Mouse (Mus musculus): Measurements from ENCODE around the gene Helz2. TPM values are rescaled to one million over a fixed set of nuclear protein-coding genes. Genes with fewer than 3 reads are reported as not detected.
"Not testable (repeated sequence)": the region's sequence is repeated elsewhere in the genome, so short reads cannot be mapped to it uniquely, and the experiment has no call there.

The Helz2 gene
- 0.48 and 0.57 TPM in 2 replicates for polyA plus RNA-seq (2014; fragmentation: Nextera tagmentation; extraction: Ambion mirVana)

DNA sequence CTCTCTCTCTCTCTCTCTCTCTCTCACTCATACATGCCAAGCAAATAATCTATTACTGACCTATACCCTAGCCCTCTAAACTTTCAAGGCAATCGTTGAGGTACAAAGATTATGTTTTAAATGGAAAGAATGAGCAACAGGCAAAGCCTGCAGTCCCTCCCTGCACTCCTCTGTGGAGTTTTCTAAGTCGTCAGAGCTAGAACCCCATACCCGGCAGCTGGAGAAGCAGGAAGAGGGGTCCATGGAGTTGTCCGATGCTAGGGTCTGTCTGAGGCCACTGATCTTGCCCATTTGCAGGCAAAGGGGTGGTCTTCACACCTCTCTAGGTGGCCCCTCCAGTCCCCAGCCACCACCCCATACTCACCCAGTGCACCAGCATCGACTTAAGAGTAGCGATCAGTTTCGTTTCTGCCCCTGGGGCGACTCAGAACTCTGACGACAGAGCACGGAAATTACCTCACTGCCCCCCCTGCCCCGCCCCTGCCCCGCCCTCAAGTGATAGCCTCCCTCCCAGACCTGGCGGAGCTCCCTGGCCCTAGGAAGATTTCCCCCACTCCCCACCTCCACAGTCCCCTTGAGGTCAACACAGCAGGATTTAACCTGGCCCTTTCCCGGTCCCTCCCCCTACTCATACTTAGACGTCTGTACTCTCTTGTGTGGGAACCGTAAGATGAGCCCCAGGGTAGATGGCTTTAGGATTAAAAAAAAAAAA lies at the start of gene Helz2:
Gene Helz2 (minus strand): TSS at position 426 of the 712 bp plus-strand sequence.
- H3K9ac ChIP-seq (ENCODE audit: low read depth, low read length), result no peak within 1 kb of the TSS
- no peak within 1 kb of the TSS for H3K27ac ChIP-seq (ENCODE audit: low read depth, low read length)
- H3K4me2 ChIP-seq (replicated peaks; ENCODE audit: low read depth, low read length), result peak within 1 kb of the TSS; percentile 26
- H3K4me1 ChIP-seq (replicated peaks; ENCODE audit: control insufficient read depth, insufficient read depth, low read length), result no peaks in the 10 kb centered on the region
- H3K4me3 ChIP-seq (ENCODE audit: low read depth, low read length), result peak within 1 kb of the TSS; percentile 24
- WGBS, result 16% methylated on average over 16 of the region's 16 CpGs
- DNase-seq (ENCODE audit: low spot score), result peak; percentile 12
- no peaks in the 10 kb centered on the region for H3K27me3 ChIP-seq (ENCODE audit: control insufficient read depth, insufficient read depth, low read length)
- ATAC-seq (ENCODE audit: low FRiP score), result no peak
- H3K36me3 ChIP-seq (ENCODE audit: control insufficient read depth, insufficient read depth, low read length), result no peaks in the 10 kb centered on the region
- H3K9me3 ChIP-seq (ENCODE audit: control insufficient read depth, low read length), result no peaks in the 10 kb centered on the region

DNA sequence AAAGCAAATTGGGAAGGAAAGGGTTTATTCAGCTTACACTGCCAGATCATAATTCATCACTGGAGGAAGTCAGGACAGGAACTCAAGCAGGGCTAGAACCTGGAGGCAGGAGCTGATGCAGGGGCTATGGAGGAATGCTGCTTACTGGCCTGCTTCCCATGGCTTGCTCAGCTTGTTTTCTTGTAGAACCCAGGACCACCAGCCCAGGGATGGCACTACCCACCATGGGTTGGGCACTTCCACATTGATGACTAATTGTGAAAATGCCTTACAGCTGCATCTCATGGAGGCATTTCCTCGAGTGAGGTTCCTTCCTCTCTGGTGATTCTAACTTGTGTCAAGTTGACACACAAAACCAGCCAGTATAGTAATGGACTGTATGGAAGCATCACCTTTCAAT lies 49.1 kb upstream of the Helz2 start:
- Histone ChIP-seq H3K4me2 (replicated peaks; ENCODE audit: low read depth, low read length) (no peak overlapping the region), H3K4me1 (replicated peaks; ENCODE audit: control insufficient read depth, insufficient read depth, low read length) (no peaks in the 10 kb centered on the region), H3K9ac (ENCODE audit: low read depth, low read length) (no peak overlapping the region), H3K27ac (ENCODE audit: low read depth, low read length) (no peak overlapping the region), H3K9me3 (ENCODE audit: control insufficient read depth, low read length) (no peaks in the 10 kb centered on the region), H3K27me3 (ENCODE audit: control insufficient read depth, insufficient read depth, low read length) (no peaks in the 10 kb centered on the region), H3K4me3 (ENCODE audit: low read depth, low read length) (no peak overlapping the region), H3K36me3 (ENCODE audit: control insufficient read depth, insufficient read depth, low read length) (no peaks in the 10 kb centered on the region)
- ATAC-seq (ENCODE audit: low FRiP score), result no peak
- 90% methylated on average over 1 of the region's 1 CpGs for WGBS
- no peak for DNase-seq (ENCODE audit: low spot score)

GRCm38 (mm10) chr2:181288691-181289090 lies 46.9 kb upstream of the Helz2 start:
- H3K4me1 ChIP-seq (replicated peaks; ENCODE audit: control insufficient read depth, insufficient read depth, low read length), result no peaks in the 10 kb centered on the region
- 81% methylated on average over 3 of the region's 3 CpGs for WGBS
- H3K27ac ChIP-seq (ENCODE audit: low read depth, low read length), result no peak overlapping the region

GRCm38 (mm10) chr2:181287958-181288350 lies 46.1 kb upstream of the Helz2 start, which contains the start of gene Gmeb2:
Gene Gmeb2, minus strand, starts transcription at chr2:181288035.
- H3K36me3 ChIP-seq (ENCODE audit: control insufficient read depth, insufficient read depth, low read length); H3K9me3 ChIP-seq (ENCODE audit: control insufficient read depth, low read length); H3K27me3 ChIP-seq (ENCODE audit: control insufficient read depth, insufficient read depth, low read length); H3K4me1 ChIP-seq (replicated peaks; ENCODE audit: control insufficient read depth, insufficient read depth, low read length): not testable (repeated sequence)
- under 1% methylated on average over 23 of the region's 38 CpGs for WGBS
- Histone ChIP-seq H3K4me2 (replicated peaks; ENCODE audit: low read depth, low read length) (peak within 1 kb of the TSS; percentile 50), H3K27ac (ENCODE audit: low read depth, low read length) (peak within 1 kb of the TSS; percentile 97), H3K9ac (ENCODE audit: low read depth, low read length) (peak within 1 kb of the TSS; percentile 88), H3K4me3 (ENCODE audit: low read depth, low read length) (peak within 1 kb of the TSS; percentile 66)
- DNase-seq (ENCODE audit: low spot score) (peak; percentile 97), ATAC-seq (ENCODE audit: low FRiP score) (peak; percentile 96)

More at GRCm38 (mm10) chr2:181288691-181289090, 46.9 kb upstream of the Helz2 start:
- ATAC-seq (ENCODE audit: low FRiP score) (no peak), DNase-seq (ENCODE audit: low spot score) (no peak)
- Histone ChIP-seq H3K27me3 (ENCODE audit: control insufficient read depth, insufficient read depth, low read length) (no peaks in the 10 kb centered on the region), H3K9ac (ENCODE audit: low read depth, low read length) (no peak overlapping the region), H3K4me3 (ENCODE audit: low read depth, low read length) (peak overlapping the region; percentile 66), H3K9me3 (ENCODE audit: control insufficient read depth, low read length) (no peaks in the 10 kb centered on the region), H3K36me3 (ENCODE audit: control insufficient read depth, insufficient read depth, low read length) (no peaks in the 10 kb centered on the region), H3K4me2 (replicated peaks; ENCODE audit: low read depth, low read length) (peak overlapping the region; percentile 27)

GRCm38 (mm10) chr2:181287338-181287957 lies 45.6 kb upstream of the Helz2 start:
- Histone ChIP-seq H3K27ac (ENCODE audit: low read depth, low read length) (peak overlapping the region; percentile 97), H3K9me3 (ENCODE audit: control insufficient read depth, low read length) (no peaks in the 10 kb centered on the region), H3K36me3 (ENCODE audit: control insufficient read depth, insufficient read depth, low read length) (no peaks in the 10 kb centered on the region), H3K4me2 (replicated peaks; ENCODE audit: low read depth, low read length) (peak overlapping the region; percentile 50), H3K4me1 (replicated peaks; ENCODE audit: control insufficient read depth, insufficient read depth, low read length) (no peaks in the 10 kb centered on the region), H3K9ac (ENCODE audit: low read depth, low read length) (peak overlapping the region; percentile 88), H3K4me3 (ENCODE audit: low read depth, low read length) (peak overlapping the region; percentile 66), H3K27me3 (ENCODE audit: control insufficient read depth, insufficient read depth, low read length) (no peaks in the 10 kb centered on the region)
- peak; percentile 91 for ATAC-seq (ENCODE audit: low FRiP score)
- DNase-seq (ENCODE audit: low spot score), result peak; percentile 87
- WGBS, result 0% methylated on average over 37 of the region's 71 CpGs

DNA sequence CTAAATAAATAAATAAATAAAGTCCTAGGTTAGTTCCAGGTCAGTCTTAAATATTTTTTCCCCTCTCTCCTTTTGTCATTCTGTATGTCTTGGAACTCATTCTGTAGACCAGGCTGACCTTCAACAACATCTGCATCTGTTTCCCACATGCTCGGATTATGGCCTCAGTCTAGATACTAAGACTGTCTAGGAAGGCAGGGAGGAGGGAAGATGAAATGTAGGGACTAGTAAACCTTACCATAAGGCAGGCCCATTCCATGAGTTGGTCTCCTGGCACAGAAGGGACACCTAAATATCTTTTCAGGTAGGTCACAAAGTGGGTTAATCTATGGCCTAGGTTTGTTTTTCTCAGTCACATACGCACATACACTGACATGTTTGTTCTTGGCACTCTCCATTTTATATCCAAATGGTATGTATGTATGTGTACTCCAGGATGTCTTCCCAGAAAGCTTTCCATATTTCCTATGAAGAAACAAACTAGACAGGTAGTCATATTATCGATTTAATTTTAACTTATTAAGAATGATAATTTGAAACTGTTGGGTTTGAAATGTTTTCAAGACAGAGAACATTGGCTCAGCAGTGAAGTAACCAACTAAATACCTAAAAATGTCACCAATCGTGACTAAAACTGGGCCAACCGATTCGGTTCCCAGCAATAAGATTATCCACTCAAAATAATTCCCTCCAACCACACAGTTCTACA lies 45.0 kb upstream of the Helz2 start:
- 61% methylated on average over 6 of the region's 6 CpGs for WGBS
- Histone ChIP-seq H3K9me3 (ENCODE audit: control insufficient read depth, low read length) (no peaks in the 10 kb centered on the region), H3K4me2 (replicated peaks; ENCODE audit: low read depth, low read length) (peak overlapping the region; percentile 50), H3K9ac (ENCODE audit: low read depth, low read length) (peak overlapping the region; percentile 88), H3K27me3 (ENCODE audit: control insufficient read depth, insufficient read depth, low read length) (no peaks in the 10 kb centered on the region), H3K27ac (ENCODE audit: low read depth, low read length) (peak overlapping the region; percentile 97), H3K4me3 (ENCODE audit: low read depth, low read length) (peak overlapping the region; percentile 66), H3K4me1 (replicated peaks; ENCODE audit: control insufficient read depth, insufficient read depth, low read length) (no peaks in the 10 kb centered on the region), H3K36me3 (ENCODE audit: control insufficient read depth, insufficient read depth, low read length) (no peaks in the 10 kb centered on the region)
- DNase-seq (ENCODE audit: low spot score) (no peak), ATAC-seq (ENCODE audit: low FRiP score) (no peak)

- DNase-seq (ENCODE audit: low spot score) (no peak), ATAC-seq (ENCODE audit: low FRiP score) (no peak)
- no peaks in the 10 kb centered on the region for H3K36me3 ChIP-seq (ENCODE audit: control insufficient read depth, insufficient read depth, low read length)
Measured at GRCm38 (mm10) chr2:181279968-181280367, 38.1 kb upstream of the Helz2 start.

DNA sequence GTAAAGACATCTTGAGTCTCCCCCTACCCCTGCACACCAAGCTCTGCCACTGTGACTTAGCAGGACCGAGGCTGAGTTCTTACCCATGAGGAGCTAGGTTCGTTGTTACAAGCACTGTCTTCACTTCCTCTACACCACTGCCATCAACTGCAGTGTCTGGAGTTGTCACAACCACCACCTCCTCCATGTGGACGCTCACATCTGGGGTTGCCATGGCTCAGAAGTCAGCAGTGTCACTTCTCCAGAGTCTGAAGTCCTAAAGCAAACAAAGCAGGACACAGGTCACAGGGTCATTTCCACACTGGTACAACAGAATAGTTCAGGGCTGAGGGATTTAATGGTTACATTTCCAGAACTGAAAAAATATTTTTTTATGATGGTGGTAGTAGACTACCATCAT lies 36.0 kb upstream of the Helz2 start:
- 81% methylated on average over 3 of the region's 3 CpGs for WGBS
- ATAC-seq (ENCODE audit: low FRiP score), result no peak
- no peak for DNase-seq (ENCODE audit: low spot score)
- Histone ChIP-seq H3K36me3 (ENCODE audit: control insufficient read depth, insufficient read depth, low read length) (no peaks in the 10 kb centered on the region), H3K9ac (ENCODE audit: low read depth, low read length) (no peak overlapping the region), H3K4me3 (ENCODE audit: low read depth, low read length) (no peak overlapping the region), H3K27ac (ENCODE audit: low read depth, low read length) (no peak overlapping the region), H3K4me2 (replicated peaks; ENCODE audit: low read depth, low read length) (no peak overlapping the region), H3K9me3 (ENCODE audit: control insufficient read depth, low read length) (no peaks in the 10 kb centered on the region), H3K4me1 (replicated peaks; ENCODE audit: control insufficient read depth, insufficient read depth, low read length) (no peaks in the 10 kb centered on the region), H3K27me3 (ENCODE audit: control insufficient read depth, insufficient read depth, low read length) (no peaks in the 10 kb centered on the region)

More at GRCm38 (mm10) chr2:181279968-181280367, 38.1 kb upstream of the Helz2 start:
- Histone ChIP-seq H3K9me3 (ENCODE audit: control insufficient read depth, low read length) (no peaks in the 10 kb centered on the region), H3K9ac (ENCODE audit: low read depth, low read length) (no peak overlapping the region), H3K4me3 (ENCODE audit: low read depth, low read length) (no peak overlapping the region), H3K27ac (ENCODE audit: low read depth, low read length) (no peak overlapping the region), H3K4me2 (replicated peaks; ENCODE audit: low read depth, low read length) (no peak overlapping the region), H3K4me1 (replicated peaks; ENCODE audit: control insufficient read depth, insufficient read depth, low read length) (no peaks in the 10 kb centered on the region), H3K27me3 (ENCODE audit: control insufficient read depth, insufficient read depth, low read length) (no peaks in the 10 kb centered on the region)
- 86% methylated on average over 1 of the region's 1 CpGs for WGBS

Data from hindbrain, embryonic 11.5 days (tissue).